23 mouse cellular contexts compared by ENCODE assay signal in genomic region chr10:125333799-125334198, GRCm38 (mm10).
"Had no signal": no experiment of that assay in that cellular context is flagged by ENCODE, and none has a peak within 500 bp of the region (broad histone marks: within the 10 kb centered on the region; RNA-seq: fewer than 3 reads in every experiment).

No protein-coding gene starts in this region.

- ATAC-seq: forebrain, postnatal 0 days; hindbrain, postnatal 0 days; intestine, embryonic 16.5 days; liver, embryonic 12.5 days had no signal

- H3K4me1 ChIP-seq: hindbrain, embryonic 15.5 days; liver, embryonic 12.5 days had no signal

- H3K27ac ChIP-seq: heart, embryonic 13.5 days; hindbrain, embryonic 13.5 days; hindbrain, embryonic 15.5 days; hindbrain, postnatal 0 days; kidney, embryonic 15.5 days; kidney, postnatal 0 days; limb, embryonic 13.5 days; limb, embryonic 15.5 days; liver, embryonic 12.5 days; liver, embryonic 14.5 days had no signal

- H3K9me3 ChIP-seq: heart, embryonic 13.5 days; hindbrain, embryonic 13.5 days; hindbrain, embryonic 15.5 days; kidney, embryonic 15.5 days; limb, embryonic 13.5 days; limb, embryonic 15.5 days; liver, embryonic 12.5 days had no signal

- H3K9ac ChIP-seq: forebrain, postnatal 0 days; heart, embryonic 13.5 days; hindbrain, embryonic 13.5 days; hindbrain, embryonic 15.5 days; kidney, embryonic 15.5 days; limb, embryonic 13.5 days; limb, embryonic 15.5 days; liver, embryonic 12.5 days; liver, embryonic 14.5 days had no signal

- H3K4me2 ChIP-seq: heart, embryonic 13.5 days; hindbrain, embryonic 13.5 days; hindbrain, embryonic 15.5 days; kidney, embryonic 15.5 days; limb, embryonic 13.5 days; limb, embryonic 15.5 days; liver, embryonic 12.5 days had no signal

- H3K36me3 ChIP-seq: heart, embryonic 13.5 days; hindbrain, embryonic 13.5 days; hindbrain, embryonic 15.5 days; kidney, embryonic 15.5 days; limb, embryonic 13.5 days; limb, embryonic 15.5 days; liver, embryonic 12.5 days had no signal

- H3K27me3 ChIP-seq: heart, embryonic 13.5 days; hindbrain, embryonic 13.5 days; hindbrain, embryonic 15.5 days; kidney, embryonic 15.5 days; limb, embryonic 13.5 days; limb, embryonic 15.5 days; liver, embryonic 12.5 days had no signal

- H3K4me3 ChIP-seq: heart, embryonic 13.5 days; hindbrain, embryonic 13.5 days; hindbrain, embryonic 15.5 days; kidney, embryonic 15.5 days; limb, embryonic 13.5 days; limb, embryonic 15.5 days; liver, embryonic 12.5 days had no signal

- DNase-seq: forebrain, postnatal 0 days; gastrocnemius, postnatal 14 days; gastrocnemius, postnatal 36 days; heart, postnatal 10 days; kidney, adult 11 months; kidney, adult 2 months; kidney, adult 9 months; kidney, postnatal 14 days; kidney, postnatal 36 days; layer of hippocampus, adult 9-11 months; layer of hippocampus, postnatal 36 days; left cerebral cortex, postnatal 4 days had no signal
